Mouse (Mus musculus): ENCODE measurements around the gene Zic1.

The Zic1 gene

DNA sequence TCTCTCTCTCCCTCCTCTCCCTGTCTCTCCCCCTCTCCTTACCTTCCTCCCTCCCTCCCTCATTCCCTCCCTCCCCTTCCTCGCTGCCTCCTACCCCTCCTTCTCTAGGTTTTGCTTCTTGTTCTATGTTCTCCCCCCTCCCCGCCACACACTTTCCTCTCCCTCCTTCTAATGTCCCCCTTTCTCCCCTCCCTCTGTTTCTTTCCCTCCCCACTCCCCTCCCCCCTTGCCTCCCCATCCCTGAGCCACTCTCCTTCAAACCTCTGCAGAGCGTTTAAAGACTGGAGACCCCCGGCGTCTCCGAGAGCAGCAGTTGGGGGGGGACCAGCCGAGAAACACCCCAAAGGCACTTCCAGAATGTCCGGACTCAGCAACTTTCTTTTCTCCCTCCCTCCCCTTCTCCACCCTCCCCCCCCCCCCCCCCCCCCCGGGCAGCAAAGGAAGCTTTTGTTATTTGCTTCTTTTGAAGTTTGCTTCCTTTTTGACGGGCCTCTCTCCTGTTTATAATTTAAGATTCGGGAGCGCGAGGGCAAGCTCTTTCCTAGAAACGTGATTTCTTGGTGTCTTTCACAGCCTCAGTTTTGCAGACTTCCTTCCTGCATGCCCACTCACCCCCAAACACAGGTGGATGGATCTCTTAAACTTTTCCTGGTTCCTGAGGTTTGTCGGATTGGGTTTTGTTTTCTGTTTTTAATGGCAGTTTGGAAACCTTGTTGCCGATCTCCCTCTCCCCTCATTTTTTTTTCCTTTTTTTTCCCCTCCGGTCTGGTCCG lies 802 bp upstream of the Zic1 start:
- peak; percentile 78 for DNase-seq

DNA sequence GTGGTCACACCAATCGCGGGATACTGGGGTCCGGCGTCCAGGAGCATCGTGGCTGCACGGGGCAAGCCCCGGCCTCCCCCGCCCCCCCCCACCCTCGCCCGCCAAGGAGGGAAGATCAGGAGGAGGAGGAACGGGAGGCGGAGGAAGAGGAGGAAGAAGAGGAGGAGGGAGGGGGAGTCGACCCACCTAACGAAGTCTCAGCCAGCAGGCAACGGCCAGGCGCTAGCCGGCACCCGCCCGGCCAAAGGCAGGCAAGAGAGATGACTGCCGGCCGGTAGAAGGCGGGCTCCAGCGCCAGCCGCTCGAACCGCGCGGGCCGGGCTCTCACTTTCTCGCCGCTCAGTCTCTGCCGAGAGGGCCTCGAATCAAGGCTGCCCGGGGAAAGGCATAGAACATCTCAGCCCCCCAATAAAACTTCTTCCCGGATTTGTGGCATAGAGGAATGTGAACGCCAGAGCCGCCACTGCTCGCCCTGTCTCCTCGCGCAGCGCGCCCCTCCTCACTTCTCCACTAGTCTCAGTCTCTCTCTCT lies 574 bp downstream of the Zic1 start:
- DNase-seq = peak; percentile 77

DNA sequence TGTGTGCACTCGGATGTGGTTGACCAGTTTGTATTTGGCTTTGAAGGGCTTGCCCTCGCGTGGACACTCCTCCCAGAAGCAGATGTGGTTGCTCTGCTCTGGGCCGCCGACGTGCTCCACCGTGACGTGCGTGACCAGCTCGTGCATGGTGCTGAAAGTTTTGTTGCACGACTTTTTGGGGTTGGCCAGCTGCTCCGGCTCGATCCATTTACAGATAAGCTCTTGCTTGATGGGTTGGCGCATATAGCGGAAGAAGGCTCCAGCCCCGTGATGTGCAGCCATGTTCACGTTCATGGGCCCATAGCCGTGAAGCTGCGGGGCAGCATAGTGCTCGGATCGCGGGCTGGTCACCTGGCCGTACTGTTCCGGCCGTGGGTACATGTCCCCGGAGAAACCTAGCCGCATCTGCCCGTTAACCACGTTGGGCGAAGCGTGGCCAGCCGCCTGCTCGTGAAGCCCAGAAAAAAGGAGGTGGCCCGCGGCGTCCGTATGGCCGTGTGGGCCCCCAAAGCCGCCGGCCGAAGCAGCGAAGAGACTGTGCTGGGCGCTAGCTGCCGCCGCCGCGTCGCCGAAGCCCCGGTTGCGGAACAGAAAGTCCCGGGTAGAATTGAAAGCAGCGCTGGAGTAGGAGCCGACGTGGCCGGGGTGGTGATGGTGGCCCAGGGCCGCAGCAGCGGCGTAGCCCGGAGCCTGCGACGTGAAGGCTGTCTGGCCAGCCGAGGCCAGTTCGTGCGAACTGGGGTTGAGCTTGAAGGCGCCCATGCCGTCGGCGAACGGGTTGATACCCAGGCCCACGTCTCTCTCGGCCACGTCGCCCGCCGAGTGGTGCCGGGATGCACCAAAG lies 1.3 kb downstream of the Zic1 start:
- DNase-seq = peak; percentile 65

DNA sequence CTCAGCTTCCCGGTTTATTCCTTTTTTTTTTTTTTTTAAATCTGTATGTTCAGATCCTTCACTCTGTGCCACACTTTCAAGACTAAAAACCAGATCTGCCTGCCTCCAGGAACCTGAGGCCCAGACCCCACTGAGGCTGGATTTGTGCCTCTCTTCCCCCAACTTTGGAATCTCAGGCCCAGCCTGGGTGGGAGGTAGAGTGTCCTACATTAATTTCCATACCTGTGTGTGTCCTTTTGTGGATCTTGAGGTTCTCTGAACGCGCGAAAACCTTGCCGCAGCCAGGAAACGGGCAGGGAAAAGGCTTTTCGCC lies 1.8 kb downstream of the Zic1 start:
- DNase-seq = no peak

DNA sequence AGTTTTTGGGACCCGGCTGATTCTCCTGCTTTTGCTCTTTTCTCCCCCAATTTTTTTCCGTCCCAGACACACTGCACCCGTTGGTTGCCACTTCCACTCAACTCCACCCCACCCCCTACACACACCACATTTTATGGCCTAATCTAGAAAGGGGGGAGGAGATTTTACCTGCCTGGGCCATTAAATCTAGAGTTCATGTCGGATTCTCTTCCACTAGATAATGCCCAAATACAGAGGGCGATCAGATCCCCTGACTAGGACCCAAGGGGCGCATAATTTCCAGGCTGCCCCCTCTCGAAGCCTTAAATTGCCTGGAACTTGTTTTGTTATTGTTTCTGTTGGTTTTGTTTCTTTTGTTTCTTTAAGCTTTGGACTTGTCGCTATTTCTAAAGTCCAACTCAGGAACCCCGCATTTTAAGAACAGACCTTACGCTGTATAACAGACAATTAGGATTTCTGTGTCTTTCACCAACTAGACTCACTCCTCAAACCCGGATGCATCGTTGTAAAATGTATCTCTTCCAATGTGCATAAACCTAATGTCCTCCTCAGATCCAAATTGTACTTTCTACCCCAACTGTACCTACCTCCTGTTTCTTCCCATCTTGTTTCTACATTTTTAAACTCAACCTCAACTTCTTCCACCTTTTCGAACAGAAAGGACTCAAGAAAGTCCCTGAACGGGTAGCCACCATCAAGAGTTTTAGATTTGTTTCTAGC lies 2.4 kb downstream of the Zic1 start:
- DNase-seq = peak; percentile 41

DNA sequence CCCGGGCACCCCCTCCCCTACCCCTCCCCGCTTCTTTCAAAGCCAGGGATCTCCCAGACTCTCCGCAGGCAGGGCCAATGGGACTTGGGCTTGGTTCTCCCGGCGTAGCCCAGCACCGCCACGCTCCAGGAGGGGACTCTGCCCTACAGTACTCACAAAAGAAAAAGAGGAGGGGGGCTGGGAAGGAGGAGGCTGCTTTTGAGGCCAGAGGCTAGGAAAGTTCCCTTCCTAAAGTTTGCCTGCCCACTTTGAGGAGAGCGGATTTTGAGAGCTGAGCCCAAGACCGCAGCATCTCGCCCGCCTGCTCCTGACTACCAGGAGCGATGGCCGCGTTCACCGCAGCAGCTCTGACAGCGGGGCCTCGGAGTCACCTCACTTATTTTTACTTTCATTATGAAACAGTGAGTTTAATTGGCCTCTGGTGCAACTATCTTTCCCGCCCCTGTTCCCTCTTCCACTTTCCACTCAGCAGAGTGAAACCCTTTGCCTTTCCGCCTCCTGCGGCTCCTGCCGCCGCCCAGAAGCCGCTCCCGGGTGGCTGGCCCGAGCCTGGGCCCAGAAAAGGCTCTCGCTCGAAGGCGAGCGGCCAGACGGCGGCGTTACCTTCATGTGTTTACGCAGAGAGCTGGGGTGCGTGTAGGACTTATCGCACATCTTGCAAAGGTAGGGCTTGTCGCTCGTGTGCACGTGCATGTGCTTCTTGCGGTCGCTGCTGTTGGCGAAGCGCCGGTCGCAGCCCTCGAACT lies 3.6 kb downstream of the Zic1 start, which contains the start of gene Zic4:
Gene Zic4, plus strand, starts transcription at position 558 of the 746 bp plus-strand sequence.
- peak; percentile 63 for DNase-seq

DNA sequence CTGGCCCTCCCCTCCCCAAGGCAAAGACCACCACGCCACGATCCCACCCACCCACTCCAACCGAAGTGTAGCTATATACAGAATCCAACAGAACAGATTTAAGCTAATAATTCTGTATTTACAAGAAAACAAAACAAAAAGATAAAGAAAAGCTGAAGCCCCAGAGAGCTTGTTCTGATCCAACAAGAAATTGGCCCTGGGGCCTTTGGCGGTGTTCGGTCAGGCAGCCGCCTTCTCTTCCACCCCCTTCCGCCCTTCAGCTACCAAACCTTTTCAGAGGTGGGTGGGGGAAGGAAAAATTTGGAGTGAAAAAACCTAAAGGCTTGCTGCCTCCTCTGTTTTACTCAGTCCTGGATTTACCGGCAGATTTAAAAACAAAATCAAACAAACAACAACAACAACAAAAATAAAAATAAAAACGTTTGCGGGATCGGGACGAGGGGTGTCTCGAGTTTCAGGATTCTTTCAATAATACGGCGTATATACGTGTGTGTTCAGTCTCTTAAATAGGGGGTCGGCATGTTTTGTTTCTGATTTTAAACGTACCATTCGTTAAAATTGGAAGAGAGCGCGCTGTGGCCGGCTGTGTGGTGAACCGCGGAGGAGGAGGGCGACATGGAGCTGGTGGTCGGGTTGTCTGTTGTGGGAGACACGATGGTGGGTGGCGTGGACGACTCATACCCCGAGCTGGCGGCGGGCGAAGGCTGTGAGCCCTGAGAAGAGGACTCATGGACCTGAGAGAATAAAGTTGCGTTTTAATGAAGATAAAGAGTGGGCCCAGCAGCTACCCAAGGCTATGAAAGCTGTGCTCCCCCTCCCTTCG lies 4.4 kb downstream of the Zic1 start:
- peak; percentile 43 for DNase-seq

DNA sequence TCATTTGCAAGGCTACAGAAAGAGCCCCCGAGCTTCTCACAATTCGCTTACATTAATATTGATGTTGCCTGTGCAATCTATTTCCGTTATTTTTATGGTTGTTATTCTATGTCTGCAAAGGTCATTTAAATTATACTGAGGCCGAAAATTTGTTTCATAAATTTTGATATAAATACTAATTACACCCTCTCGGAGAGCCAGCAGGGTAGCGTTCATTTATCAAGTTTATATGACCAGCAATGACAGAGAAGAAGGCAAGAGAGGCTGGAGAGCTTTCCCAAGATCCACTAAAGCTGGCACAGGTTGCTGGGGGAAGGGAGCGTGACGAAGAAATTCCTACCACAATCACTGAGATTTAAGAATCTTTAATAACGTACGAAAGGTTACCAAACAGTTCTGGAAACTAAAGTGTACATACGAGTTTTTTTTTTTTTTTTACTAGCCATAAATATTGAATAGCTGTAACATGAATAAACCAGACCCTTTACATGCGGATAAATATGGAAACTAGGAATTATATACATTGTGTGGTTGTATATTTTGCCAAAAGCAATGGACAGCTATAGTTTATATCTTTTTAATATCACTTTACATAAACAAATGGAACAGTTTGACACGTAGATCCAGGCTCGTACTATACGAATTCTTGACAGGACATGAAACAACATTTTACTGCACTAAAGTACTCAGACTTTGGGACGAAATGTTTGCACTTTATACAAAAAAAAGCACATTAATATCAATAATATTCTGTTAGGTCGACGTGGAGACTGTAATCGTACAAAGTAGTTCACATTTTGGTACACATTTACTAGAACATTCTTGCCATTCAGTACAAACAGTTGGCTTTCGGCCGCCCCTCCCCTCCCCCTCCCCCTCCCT lies 5.2 kb downstream of the Zic1 start:
- DNase-seq = peak; percentile 5

DNA sequence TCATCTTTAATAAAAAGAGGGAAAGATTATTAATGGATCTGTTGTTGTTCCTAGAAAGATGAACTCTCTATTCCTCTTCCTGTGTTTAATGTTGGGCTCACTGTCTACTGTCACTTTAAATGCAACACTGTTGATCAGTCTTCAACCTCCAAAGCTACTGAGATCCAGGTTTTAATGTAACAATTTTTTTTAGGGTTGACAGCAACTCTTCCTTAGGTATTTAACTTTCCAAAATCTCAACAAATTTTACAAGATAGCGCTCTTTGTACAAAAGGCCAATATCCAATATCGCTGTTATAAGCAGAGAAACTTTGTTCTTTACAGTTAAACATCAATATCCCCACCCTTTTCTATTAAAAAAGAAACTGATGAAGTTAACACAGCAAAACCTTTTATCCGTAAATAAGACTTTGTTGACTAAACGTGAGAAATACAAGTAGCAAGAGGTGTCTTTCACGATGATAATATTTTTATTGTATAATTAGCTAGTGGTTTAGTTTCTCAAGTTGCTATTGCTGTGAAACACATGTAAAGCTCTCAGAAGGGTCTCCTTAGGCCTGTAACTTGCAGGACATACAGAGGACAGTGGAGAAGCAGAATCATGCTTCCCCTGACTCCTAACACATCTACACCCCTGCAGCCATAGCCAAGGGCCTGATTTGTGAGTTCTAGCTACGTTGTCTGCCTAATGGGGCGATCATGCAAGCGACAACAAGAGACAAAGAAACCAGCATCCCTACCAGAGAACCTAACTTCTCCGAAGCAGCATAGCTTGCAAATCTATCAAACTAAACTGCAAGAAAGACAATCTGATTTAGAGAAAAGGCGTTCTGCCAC lies 6.5 kb downstream of the Zic1 start:
- no peak for DNase-seq

DNA sequence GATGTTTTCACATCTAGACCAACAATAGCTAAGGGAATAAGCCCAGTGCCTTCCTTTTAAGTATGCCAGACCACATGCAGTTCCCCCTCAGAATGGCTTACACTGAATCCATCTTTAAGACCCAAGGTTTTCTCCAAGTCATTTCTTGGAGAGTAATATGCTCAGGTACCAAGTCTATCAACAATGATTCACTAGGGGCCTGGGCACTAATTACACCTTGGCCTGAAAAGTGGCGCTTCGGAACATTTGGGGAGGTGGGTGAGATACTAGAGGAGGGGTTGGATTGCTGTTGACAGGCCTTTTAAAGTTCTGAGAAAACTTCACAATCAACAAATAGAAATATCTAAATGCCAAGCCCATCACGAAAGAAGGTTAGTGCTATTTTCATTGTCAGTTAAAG lies 8.3 kb downstream of the Zic1 start:
- DNase-seq = no peak

DNA sequence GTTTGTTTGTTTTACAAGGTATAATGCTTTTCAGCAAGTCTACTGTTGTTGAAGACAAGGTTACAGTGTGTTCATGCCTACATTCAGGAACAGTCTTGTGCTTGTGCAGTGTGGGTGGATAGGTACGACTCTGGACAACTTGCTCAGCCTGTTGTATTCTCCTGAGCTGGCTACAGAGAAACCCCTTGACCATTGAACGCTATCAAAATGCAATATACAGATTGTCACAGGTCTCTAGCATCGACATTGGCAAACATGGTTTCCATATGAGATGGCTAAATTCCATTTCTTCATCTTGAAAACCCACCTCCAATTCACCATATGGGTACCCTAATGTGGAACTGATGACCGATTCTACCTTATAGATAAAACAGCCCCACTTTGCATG lies 9.3 kb downstream of the Zic1 start:
- DNase-seq = no peak

DNA sequence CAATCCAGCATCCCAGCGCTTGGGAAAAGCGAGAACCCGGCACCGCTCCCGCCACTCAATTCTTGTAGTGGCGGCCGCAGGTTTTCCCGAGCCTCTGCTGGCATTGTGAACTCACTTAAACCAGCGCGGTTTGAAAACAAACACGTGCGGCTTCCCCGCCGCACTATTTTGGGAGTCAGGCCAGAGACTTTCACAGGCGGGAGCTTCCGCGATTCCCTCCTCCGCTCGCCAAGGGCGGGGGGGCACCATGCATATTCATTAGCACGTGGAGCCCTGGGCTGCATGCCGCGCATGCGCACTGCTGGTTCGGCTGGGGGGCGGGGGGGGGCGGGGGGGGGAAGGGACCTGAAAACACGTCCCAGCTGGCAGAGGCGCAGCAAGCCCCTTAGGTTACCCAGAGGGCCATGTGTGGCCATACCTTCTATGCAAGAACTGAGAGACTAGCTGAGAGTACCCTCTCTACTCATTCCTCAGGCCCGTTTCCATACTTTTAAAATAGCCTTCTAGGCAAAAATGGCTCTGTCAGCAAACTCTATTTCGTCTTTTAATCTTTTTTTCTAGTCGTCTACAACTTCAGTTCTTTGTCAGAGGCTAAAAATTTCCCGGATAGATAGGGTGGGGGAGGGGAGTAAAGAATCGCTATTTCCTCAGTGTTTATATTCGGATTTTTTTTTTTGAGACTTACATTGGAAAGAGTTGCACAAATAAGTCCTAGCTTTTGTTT lies 9.8 kb downstream of the Zic1 start:
- DNase-seq = peak; percentile 96

DNA sequence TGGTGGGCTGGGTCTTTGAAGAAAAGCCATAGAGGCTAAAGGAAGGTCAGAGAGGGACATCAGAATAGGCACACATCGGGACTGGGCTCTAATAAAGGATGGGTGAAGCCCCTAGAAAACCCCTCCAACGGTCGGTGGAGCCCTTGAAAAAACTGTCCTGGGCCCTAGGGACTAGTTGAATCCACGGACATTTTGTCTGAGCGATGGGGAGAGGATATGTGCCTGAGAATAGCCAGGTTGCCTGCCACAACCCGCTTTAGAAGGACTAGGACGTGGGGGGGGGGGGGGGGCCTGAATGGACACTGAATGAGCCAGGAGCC lies 10.4 kb downstream of the Zic1 start:
- DNase-seq = no peak

DNA sequence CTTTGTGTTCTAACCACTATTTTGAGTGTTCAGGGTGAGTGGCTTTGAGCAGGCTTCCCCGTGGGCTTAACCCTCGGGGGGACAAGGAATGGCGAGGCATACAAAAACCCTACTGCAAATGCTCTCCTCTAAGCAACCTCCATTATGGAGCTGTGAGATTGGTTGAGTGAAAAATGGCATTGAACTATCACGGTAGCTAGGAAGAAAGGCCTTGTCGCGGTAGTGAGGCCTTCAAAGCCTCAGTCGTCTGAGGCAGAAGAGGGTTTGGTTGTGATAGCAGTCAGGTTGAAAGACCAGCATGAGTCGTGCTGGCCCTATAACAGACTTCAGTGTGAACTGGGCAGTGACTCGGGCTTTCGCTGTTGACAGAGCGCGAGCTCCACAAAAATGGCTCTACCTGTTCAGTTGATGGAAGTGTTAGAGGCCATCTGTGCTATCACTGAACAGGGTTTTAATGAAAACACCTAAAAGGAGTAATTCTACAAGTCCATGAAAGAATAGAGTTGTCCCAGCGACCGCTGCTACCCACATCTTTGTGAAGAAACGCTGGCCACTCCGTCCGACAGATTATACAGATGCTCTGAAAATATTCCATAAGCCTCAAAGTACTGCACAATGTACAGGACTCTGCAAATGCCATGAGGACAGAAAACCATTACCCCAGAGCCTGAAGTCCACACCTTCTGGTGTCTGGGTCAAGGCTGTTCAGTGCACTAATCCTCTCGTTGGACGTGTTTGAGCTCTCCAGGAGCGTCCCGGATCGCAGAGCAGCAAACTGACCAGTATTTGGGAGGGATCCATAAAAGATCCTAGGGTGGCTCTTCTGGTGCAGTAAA lies 11.0 kb downstream of the Zic1 start:
- DNase-seq = peak; percentile 76

DNA sequence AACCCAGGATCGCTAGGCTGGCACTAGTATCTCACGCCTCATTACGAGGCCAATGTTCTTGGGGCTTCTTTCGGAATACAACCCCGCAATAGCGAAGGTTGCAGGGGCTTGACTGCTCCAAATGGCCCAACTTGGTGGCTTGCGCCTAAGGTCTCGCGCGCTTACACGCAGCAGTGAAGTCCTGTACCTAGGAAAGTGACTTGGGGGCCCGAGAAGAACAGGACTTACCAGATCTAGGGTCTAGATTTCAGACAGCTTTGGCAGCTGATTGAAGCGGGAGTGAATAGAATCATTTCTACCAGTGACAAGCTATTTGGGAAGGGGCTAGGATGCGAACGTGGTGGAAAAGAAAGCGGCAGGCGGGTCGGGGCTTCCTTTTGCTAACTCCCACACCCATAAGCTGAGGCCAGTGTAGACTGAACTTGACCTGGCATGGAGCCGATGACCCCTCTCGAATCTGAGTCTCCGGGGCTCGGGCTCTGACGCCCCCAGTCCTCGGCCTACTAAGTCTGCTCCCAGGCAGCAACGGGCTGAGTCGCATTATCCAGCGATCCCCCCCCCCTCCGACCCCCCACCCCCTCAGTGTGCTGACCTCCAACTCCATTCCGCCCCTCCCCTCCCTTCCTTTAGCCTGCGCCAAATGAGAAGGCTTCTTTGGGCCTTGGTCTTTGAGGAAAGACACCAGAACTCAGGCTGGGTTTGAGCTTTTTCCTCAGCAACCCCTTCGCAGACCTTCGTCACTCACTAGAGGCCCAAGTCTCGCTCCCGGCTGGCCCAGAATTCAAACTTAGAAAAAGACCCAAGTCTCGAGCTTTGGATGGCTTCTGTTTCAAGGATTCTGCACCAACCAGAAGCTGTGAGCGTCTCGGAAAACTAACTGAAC lies 11.8 kb downstream of the Zic1 start:
- DNase-seq = peak; percentile 69

DNA sequence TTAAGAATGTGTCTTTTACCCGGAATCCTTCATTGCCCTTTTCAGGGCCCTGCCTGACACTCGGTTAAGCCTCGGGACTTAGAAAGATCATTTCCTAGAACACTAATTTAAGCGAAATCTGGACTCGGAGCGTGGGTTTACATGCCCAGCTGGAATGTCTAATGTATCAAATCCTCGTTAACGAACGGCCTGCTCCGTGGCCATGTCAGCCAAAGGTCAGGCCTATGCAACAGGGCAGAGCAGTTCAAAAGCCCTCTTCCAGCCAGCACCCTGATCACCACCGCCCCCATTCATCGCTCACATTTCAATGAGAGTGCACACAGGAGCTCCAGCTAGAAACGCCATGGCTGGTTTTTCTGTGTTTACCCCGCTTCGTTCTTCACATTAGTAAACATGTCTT lies 12.8 kb downstream of the Zic1 start:
- peak; percentile 73 for DNase-seq

DNA sequence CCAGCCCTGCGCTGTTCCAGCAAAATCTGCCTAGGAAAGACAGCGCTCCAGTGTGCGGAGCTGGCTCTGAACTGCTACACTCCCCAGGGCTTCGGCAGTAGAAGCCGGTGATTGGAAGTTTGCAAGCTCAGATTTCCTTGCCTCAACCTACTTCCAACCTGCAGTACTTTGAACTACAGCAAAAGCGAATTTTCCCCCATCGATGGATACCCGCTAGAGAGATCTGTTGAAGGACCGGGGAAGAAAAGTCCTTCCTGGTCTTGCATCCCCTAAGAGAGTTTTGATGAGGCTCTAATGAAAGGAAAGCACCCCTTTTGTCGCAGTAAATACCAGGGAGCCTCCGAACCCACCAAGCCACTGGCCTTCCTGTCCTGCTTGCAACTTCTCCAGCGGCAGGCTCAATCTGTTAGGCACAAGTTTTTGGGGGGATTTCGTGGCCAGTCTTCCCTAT lies 13.6 kb downstream of the Zic1 start:
- DNase-seq = peak; percentile 70
